Mouse (Mus musculus): ENCODE results near the gene Cfap61. TPM values are rescaled to one million over a fixed set of nuclear protein-coding genes. Genes with fewer than 3 reads are reported as not detected.
A peak's percentile ranks its signal among the peaks of the same experiment; 100 is the strongest.

Gene Cfap61
- total and polyA plus RNA-seq, 2 experiments from 2014 or later, result 0.46 to 0.68 TPM

- ATAC-seq (ENCODE audit: insufficient read depth, low read depth), result peak; percentile 65
- TF ChIP-seq EP300 (IDR thresholded peaks at IDR 0.05; ENCODE audit: low read depth), result no peak
- TF ChIP-seq CTCF (IDR thresholded peaks at IDR 0.05; ENCODE audit: low read depth), result no peak
- WGBS, result 35% methylated on average over 8 of the region's 8 CpGs
- peak; percentile 67 for DNase-seq (ENCODE audit: low spot score)
- Histone ChIP-seq H3K9me3 (replicated peaks; ENCODE audit: control insufficient read depth, low read length) (no peaks in the 10 kb centered on the region), H3K4me1 (ENCODE audit: control insufficient read depth, insufficient read depth) (peaks cover 8% of the 10 kb centered on the region), H3K27ac (ENCODE audit: low read depth) (peak overlapping the region; percentile 58; the same call in 1 of the 2 replicates), H3K9ac (replicated peaks; ENCODE audit: low read depth, low read length) (no peak overlapping the region), H3K4me2 (ENCODE audit: low read depth, low read length) (peak overlapping the region; percentile 21; the same call in 1 of the 2 replicates), H3K36me3 (replicated peaks; ENCODE audit: control insufficient read depth, insufficient read depth, low read length) (peaks cover 7% of the 10 kb centered on the region), H3K4me3 (ENCODE audit: low read depth, low read length) (no peak overlapping the region), H3K27me3 (ENCODE audit: control insufficient read depth, insufficient read depth, low read length) (no peaks in the 10 kb centered on the region)
Observed at GRCm38 (mm10) chr2:145936975-145937374, 2.4 kb downstream of the Cfap61 start.

DNA sequence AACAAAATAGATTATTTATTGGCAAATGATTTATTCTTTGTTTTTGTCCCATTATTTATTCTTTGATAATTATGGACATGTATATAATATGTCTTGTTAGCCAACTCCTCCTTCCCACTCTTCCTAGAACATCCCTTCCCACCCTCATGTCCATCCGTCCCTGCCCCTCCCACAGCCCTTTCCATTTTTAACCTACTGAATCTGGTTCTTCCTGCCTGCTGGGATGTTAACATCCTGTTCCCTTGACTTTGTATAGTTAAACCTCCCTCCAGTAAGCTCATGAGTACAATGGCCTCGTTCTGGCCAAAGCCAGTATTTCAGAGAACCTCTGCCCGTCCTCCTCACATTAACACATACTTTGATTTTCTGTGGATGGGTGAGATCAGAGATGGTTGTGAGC lies 6.8 kb downstream of the Cfap61 start:
- Histone ChIP-seq H3K4me3 (ENCODE audit: low read depth, low read length) (no peak overlapping the region), H3K9me3 (replicated peaks; ENCODE audit: control insufficient read depth, low read length) (no peaks in the 10 kb centered on the region), H3K27me3 (ENCODE audit: control insufficient read depth, insufficient read depth, low read length) (no peaks in the 10 kb centered on the region), H3K9ac (replicated peaks; ENCODE audit: low read depth, low read length) (no peak overlapping the region), H3K27ac (ENCODE audit: low read depth) (no peak overlapping the region), H3K36me3 (replicated peaks; ENCODE audit: control insufficient read depth, insufficient read depth, low read length) (no peaks in the 10 kb centered on the region), H3K4me1 (ENCODE audit: control insufficient read depth, insufficient read depth) (no peaks in the 10 kb centered on the region; the same call in 1 of the 2 replicates), H3K4me2 (ENCODE audit: low read depth, low read length) (no peak overlapping the region)
- DNase-seq (ENCODE audit: low spot score) (no peak), ATAC-seq (ENCODE audit: insufficient read depth, low read depth) (no peak)
- whole genome bisulfite sequencing, result 44% methylated on average over 3 of the region's 3 CpGs
- TF ChIP-seq CTCF (IDR thresholded peaks at IDR 0.05; ENCODE audit: low read depth) (no peak), EP300 (IDR thresholded peaks at IDR 0.05; ENCODE audit: low read depth) (no peak)

DNA sequence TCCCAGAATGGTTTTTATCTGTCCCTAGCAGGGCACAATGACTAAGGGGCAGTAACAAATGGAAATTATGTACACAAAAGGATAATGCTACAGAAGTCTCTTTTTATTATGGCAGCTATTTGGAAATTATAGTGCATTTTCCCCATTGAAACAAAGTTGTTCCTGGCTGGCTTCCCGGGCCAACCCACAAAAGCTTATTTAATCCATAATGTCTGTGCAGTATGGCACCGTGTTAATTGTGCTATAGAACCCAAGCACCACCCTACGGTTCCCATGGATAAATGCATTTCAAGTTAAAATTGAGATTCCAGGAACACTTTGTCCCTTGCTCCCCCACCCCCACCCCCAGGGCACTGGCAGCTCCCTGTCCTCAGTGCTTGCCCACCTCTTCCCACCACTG lies 9.7 kb downstream of the Cfap61 start:
- Histone ChIP-seq H3K36me3 (replicated peaks; ENCODE audit: control insufficient read depth, insufficient read depth, low read length) (no peaks in the 10 kb centered on the region), H3K9ac (replicated peaks; ENCODE audit: low read depth, low read length) (no peak overlapping the region), H3K4me1 (ENCODE audit: control insufficient read depth, insufficient read depth) (no peaks in the 10 kb centered on the region), H3K4me2 (ENCODE audit: low read depth, low read length) (no peak overlapping the region), H3K4me3 (ENCODE audit: low read depth, low read length) (no peak overlapping the region), H3K9me3 (replicated peaks; ENCODE audit: control insufficient read depth, low read length) (no peaks in the 10 kb centered on the region), H3K27ac (ENCODE audit: low read depth) (no peak overlapping the region), H3K27me3 (ENCODE audit: control insufficient read depth, insufficient read depth, low read length) (no peaks in the 10 kb centered on the region)
- TF ChIP-seq EP300 (IDR thresholded peaks at IDR 0.05; ENCODE audit: low read depth) (no peak), CTCF (IDR thresholded peaks at IDR 0.05; ENCODE audit: low read depth) (no peak)
- ATAC-seq (ENCODE audit: insufficient read depth, low read depth) (no peak), DNase-seq (ENCODE audit: low spot score) (no peak)
- 73% methylated on average over 3 of the region's 3 CpGs for WGBS

GRCm38 (mm10) chr2:145948402-145948954 lies 13.9 kb downstream of the Cfap61 start:
- H3K4me3 ChIP-seq (ENCODE audit: low read depth, low read length), result no peak overlapping the region
- WGBS, result 74% methylated on average over 7 of the region's 7 CpGs
- TF ChIP-seq EP300 (IDR thresholded peaks at IDR 0.05; ENCODE audit: low read depth) (no peak), CTCF (IDR thresholded peaks at IDR 0.05; ENCODE audit: low read depth) (no peak)
- DNase-seq (ENCODE audit: low spot score) (no peak), ATAC-seq (ENCODE audit: insufficient read depth, low read depth) (no peak)
- H3K4me1 ChIP-seq (ENCODE audit: control insufficient read depth, insufficient read depth), result no peaks in the 10 kb centered on the region
- no peaks in the 10 kb centered on the region for H3K27me3 ChIP-seq (ENCODE audit: control insufficient read depth, insufficient read depth, low read length)
- H3K4me2 ChIP-seq (ENCODE audit: low read depth, low read length), result no peak overlapping the region
- H3K36me3 ChIP-seq (replicated peaks; ENCODE audit: control insufficient read depth, insufficient read depth, low read length), result no peaks in the 10 kb centered on the region
- H3K27ac ChIP-seq (ENCODE audit: low read depth), result no peak overlapping the region
- no peaks in the 10 kb centered on the region for H3K9me3 ChIP-seq (replicated peaks; ENCODE audit: control insufficient read depth, low read length)
- H3K9ac ChIP-seq (replicated peaks; ENCODE audit: low read depth, low read length), result no peak overlapping the region

DNA sequence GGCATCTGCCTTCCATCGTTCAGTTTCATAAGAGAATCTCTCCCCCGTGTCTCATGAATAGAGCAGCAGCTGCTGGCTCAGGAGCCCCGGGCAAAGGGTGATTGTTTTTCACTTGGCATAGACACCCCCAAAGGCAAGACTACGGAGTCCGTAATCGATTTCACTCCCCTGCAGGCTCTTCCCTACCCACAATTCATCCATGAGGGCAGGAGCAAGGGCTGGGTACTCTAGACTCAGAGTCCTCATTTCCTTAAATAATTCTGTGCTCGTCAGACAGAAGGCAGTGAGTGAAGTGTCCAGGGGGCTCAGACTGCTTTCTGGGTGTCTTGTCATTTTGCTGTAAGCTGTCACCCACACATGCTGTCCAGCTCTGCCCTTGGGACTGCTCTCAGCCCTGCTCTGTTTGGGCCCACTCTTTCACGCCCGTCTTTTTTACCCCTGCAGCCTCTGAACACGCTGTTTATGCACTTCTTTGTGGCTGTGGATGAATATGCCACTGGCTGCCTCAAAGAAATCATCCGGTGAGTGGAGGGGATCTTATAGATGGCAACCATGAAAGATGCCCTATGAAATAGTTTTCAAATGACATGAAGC lies 15.0 kb downstream of the Cfap61 start:
- WGBS, result 60% methylated on average over 11 of the region's 11 CpGs
- no peak overlapping the region for H3K4me3 ChIP-seq (ENCODE audit: low read depth, low read length)
- H3K9me3 ChIP-seq (replicated peaks; ENCODE audit: control insufficient read depth, low read length), result no peaks in the 10 kb centered on the region
- no peak overlapping the region for H3K4me2 ChIP-seq (ENCODE audit: low read depth, low read length)
- H3K36me3 ChIP-seq (replicated peaks; ENCODE audit: control insufficient read depth, insufficient read depth, low read length), result no peaks in the 10 kb centered on the region
- TF ChIP-seq CTCF (IDR thresholded peaks at IDR 0.05; ENCODE audit: low read depth) (no peak), EP300 (IDR thresholded peaks at IDR 0.05; ENCODE audit: low read depth) (no peak)
- no peak overlapping the region for H3K9ac ChIP-seq (replicated peaks; ENCODE audit: low read depth, low read length)
- H3K27ac ChIP-seq (ENCODE audit: low read depth), result no peak overlapping the region
- DNase-seq (ENCODE audit: low spot score) (no peak), ATAC-seq (ENCODE audit: insufficient read depth, low read depth) (no peak)
- no peaks in the 10 kb centered on the region for H3K27me3 ChIP-seq (ENCODE audit: control insufficient read depth, insufficient read depth, low read length)
- H3K4me1 ChIP-seq (ENCODE audit: control insufficient read depth, insufficient read depth), result no peaks in the 10 kb centered on the region

GRCm38 (mm10) chr2:145950239-145950638 lies 15.7 kb downstream of the Cfap61 start:
- Histone ChIP-seq H3K27me3 (ENCODE audit: control insufficient read depth, insufficient read depth, low read length) (no peaks in the 10 kb centered on the region), H3K36me3 (replicated peaks; ENCODE audit: control insufficient read depth, insufficient read depth, low read length) (no peaks in the 10 kb centered on the region), H3K4me3 (ENCODE audit: low read depth, low read length) (no peak overlapping the region), H3K4me1 (ENCODE audit: control insufficient read depth, insufficient read depth) (no peaks in the 10 kb centered on the region), H3K9ac (replicated peaks; ENCODE audit: low read depth, low read length) (no peak overlapping the region), H3K9me3 (replicated peaks; ENCODE audit: control insufficient read depth, low read length) (no peaks in the 10 kb centered on the region), H3K27ac (ENCODE audit: low read depth) (no peak overlapping the region), H3K4me2 (ENCODE audit: low read depth, low read length) (no peak overlapping the region)
- DNase-seq (ENCODE audit: low spot score), result no peak
- ATAC-seq (ENCODE audit: insufficient read depth, low read depth), result no peak
- no peak for TF ChIP-seq CTCF (IDR thresholded peaks at IDR 0.05; ENCODE audit: low read depth)
- TF ChIP-seq EP300 (IDR thresholded peaks at IDR 0.05; ENCODE audit: low read depth), result no peak
- 53% methylated on average over 10 of the region's 10 CpGs for WGBS
